Mouse (Mus musculus) hindbrain, embryonic 14.5 days (tissue): ENCODE data around the gene Reg3a. TPM values are rescaled to one million over a fixed set of nuclear protein-coding genes. Genes with fewer than 3 reads are reported as not detected.
A peak's percentile ranks its signal among the peaks of the same experiment; 100 is the strongest.
"Not testable (repeated sequence)": the region's sequence is repeated elsewhere in the genome, so short reads cannot be mapped to it uniquely, and the experiment has no call there.

Experiments used
- ATAC-seq: fragments of 200-750 bp; cut with Nextera tagmentation; 2 replicates; pipeline ENCODE4 v1.8.0; 2017; ENCODE audit warnings: moderate number of reproducible peaks, mild to moderate bottlenecking, moderate TSS enrichment, moderate library complexity; ENCODE audit not compliant: low FRiP score
- DNase-seq: peaks from one replicate; pipeline ENCODE4 v3.0.0-alpha.2; 2015; ENCODE audit warnings: low spot score
- H3K27ac ChIP-seq: fragments of 300-500 bp; sonication (generic); 2 replicates; pipeline ENCODE4 v1.5.1; 2014; ENCODE audit warnings: mild to moderate bottlenecking, moderate library complexity
- H3K27me3 ChIP-seq: fragments of 300-500 bp; sonication (generic); 2 replicates; pipeline ENCODE4 v1.6.1; 2014; ENCODE audit warnings: mild to moderate bottlenecking, low read length, mixed read lengths; ENCODE audit not compliant: control insufficient read depth, insufficient read depth
- H3K36me3 ChIP-seq: fragments of 300-500 bp; sonication (generic); replicated peaks from 2 replicates; pipeline ENCODE4 v1.6.1; 2014; ENCODE audit not compliant: control insufficient read depth, insufficient read depth
- H3K4me1 ChIP-seq: fragments of 300-500 bp; sonication (generic); replicated peaks from 2 replicates; pipeline ENCODE4 v1.6.1; 2014; ENCODE audit warnings: antibody characterized with exemption, low read length, mixed read lengths; ENCODE audit not compliant: control insufficient read depth, insufficient read depth
- H3K4me2 ChIP-seq: fragments of 300-500 bp; sonication (generic); replicated peaks from 2 replicates; pipeline ENCODE4 v1.6.1; 2014; ENCODE audit warnings: mild to moderate bottlenecking, moderate library complexity
- H3K4me3 ChIP-seq: fragments of 300-500 bp; sonication (generic); replicated peaks from 2 replicates; pipeline ENCODE4 v1.5.1; 2014; ENCODE audit warnings: mild to moderate bottlenecking, low read length
- H3K9ac ChIP-seq: fragments of 300-500 bp; sonication (generic); 2 replicates; pipeline ENCODE4 v1.6.1; 2014
- H3K9me3 ChIP-seq: fragments of 300-500 bp; sonication (generic); 2 replicates; pipeline ENCODE4 v1.6.1; 2016; ENCODE audit warnings: low read length; ENCODE audit not compliant: control insufficient read depth
- WGBS: fragments of 180-500 bp; shearing (Covaris S2); extraction: QIAGEN DNeasy Blood & Tissue Kit; methylation state at CpG from one replicate; pipeline ENCODE4 v1.1.7; 2014; 5-methylcytosine and 5-hydroxymethylcytosine counted together
- polyA plus RNA-seq: library from polyadenylated mRNA; unstranded; fragments of >200 nt; fragmentation: Nextera tagmentation; extraction: Ambion mirVana; gene quantifications from 2 replicates; pipeline ENCODE4 v1.2.1, GENCODE M21; 2014

Reg3a gene
- not detected in 2 replicates for polyA plus RNA-seq

GRCm38 (mm10) chr6:78380409-78380808 lies at the start of gene Reg3a:
Gene Reg3a, plus strand, starts transcription at chr6:78380709.
- no peaks in the 10 kb centered on the region for H3K9me3 ChIP-seq
- DNase-seq (no peak), ATAC-seq (no peak)
- no peak within 1 kb of the TSS for H3K27ac ChIP-seq
- H3K9ac ChIP-seq = no peak within 1 kb of the TSS
- H3K27me3 ChIP-seq = no peaks in the 10 kb centered on the region
- no peak within 1 kb of the TSS for H3K4me3 ChIP-seq
- no peak within 1 kb of the TSS for H3K4me2 ChIP-seq
- H3K36me3 ChIP-seq = no peaks in the 10 kb centered on the region
- H3K4me1 ChIP-seq = no peaks in the 10 kb centered on the region

- ATAC-seq = peak; percentile 66; the same call in 1 of the 2 replicates
- 32% methylated on average over 7 of the region's 7 CpGs for WGBS
These were observed 48.5 kb upstream of the Reg3a start for GRCm38 (mm10) chr6:78331919-78332569.

GRCm38 (mm10) chr6:78340296-78340695 lies 40.2 kb upstream of the Reg3a start:
- ATAC-seq = no peak

More at GRCm38 (mm10) chr6:78331919-78332569, 48.5 kb upstream of the Reg3a start:
- peak; percentile 88 for DNase-seq
- Histone ChIP-seq H3K27me3 (no peaks in the 10 kb centered on the region), H3K36me3 (no peaks in the 10 kb centered on the region), H3K9ac (no peak overlapping the region), H3K9me3 (no peaks in the 10 kb centered on the region), H3K4me1 (no peaks in the 10 kb centered on the region), H3K4me3 (no peak overlapping the region), H3K27ac (no peak overlapping the region), H3K4me2 (no peak overlapping the region)

GRCm38 (mm10) chr6:78341689-78342088 lies 38.8 kb upstream of the Reg3a start:
- Histone ChIP-seq H3K4me1 (no peaks in the 10 kb centered on the region), H3K27me3 (no peaks in the 10 kb centered on the region), H3K9me3 (no peaks in the 10 kb centered on the region), H3K9ac (no peak overlapping the region), H3K4me2 (no peak overlapping the region), H3K27ac (no peak overlapping the region), H3K4me3 (no peak overlapping the region), H3K36me3 (no peaks in the 10 kb centered on the region)
- WGBS = 81% methylated on average over 2 of the region's 2 CpGs
- DNase-seq (no peak), ATAC-seq (no peak)

More at GRCm38 (mm10) chr6:78340296-78340695, 40.2 kb upstream of the Reg3a start:
- no peak overlapping the region for H3K4me2 ChIP-seq
- H3K27me3 ChIP-seq = no peaks in the 10 kb centered on the region
- H3K36me3 ChIP-seq = no peaks in the 10 kb centered on the region
- no peak overlapping the region for H3K27ac ChIP-seq
- no peaks in the 10 kb centered on the region for H3K9me3 ChIP-seq
- no peak overlapping the region for H3K9ac ChIP-seq
- no peak overlapping the region for H3K4me3 ChIP-seq
- H3K4me1 ChIP-seq = no peaks in the 10 kb centered on the region
- DNase-seq = no peak

GRCm38 (mm10) chr6:78361971-78362563 lies 18.4 kb upstream of the Reg3a start:
- H3K36me3 ChIP-seq = no peaks in the 10 kb centered on the region

GRCm38 (mm10) chr6:78370357-78370756 lies 10.2 kb upstream of the Reg3a start, which contains the start of gene Reg3b:
Gene Reg3b, plus strand, starts transcription at chr6:78370657.
- DNase-seq = no peak
- Histone ChIP-seq H3K27me3 (no peaks in the 10 kb centered on the region), H3K27ac (no peak within 1 kb of the TSS), H3K4me2 (no peak within 1 kb of the TSS), H3K36me3 (no peaks in the 10 kb centered on the region), H3K9ac (no peak within 1 kb of the TSS), H3K4me1 (no peaks in the 10 kb centered on the region), H3K9me3 (no peaks in the 10 kb centered on the region), H3K4me3 (no peak within 1 kb of the TSS)
- whole genome bisulfite sequencing = 94% methylated on average over 2 of the region's 2 CpGs
- no peak for ATAC-seq

More at GRCm38 (mm10) chr6:78361971-78362563, 18.4 kb upstream of the Reg3a start:
- H3K9me3 ChIP-seq = no peaks in the 10 kb centered on the region
- no peak overlapping the region for H3K27ac ChIP-seq
- WGBS = 70% methylated on average over 2 of the region's 2 CpGs
- H3K4me2 ChIP-seq = no peak overlapping the region
- no peak overlapping the region for H3K9ac ChIP-seq
- DNase-seq (no peak), ATAC-seq (no peak)
- no peaks in the 10 kb centered on the region for H3K4me1 ChIP-seq
- H3K4me3 ChIP-seq = no peak overlapping the region
- H3K27me3 ChIP-seq = no peaks in the 10 kb centered on the region

- no peak within 1 kb of the TSS for H3K4me2 ChIP-seq
- H3K36me3 ChIP-seq = no peaks in the 10 kb centered on the region
- no peak within 1 kb of the TSS for H3K27ac ChIP-seq
- no peaks in the 10 kb centered on the region for H3K4me1 ChIP-seq
- no peaks in the 10 kb centered on the region for H3K27me3 ChIP-seq
- no peak within 1 kb of the TSS for H3K9ac ChIP-seq
- no peak for DNase-seq
- no peak within 1 kb of the TSS for H3K4me3 ChIP-seq
- no peaks in the 10 kb centered on the region for H3K9me3 ChIP-seq
- ATAC-seq = no peak
- 81% methylated on average over 2 of the region's 2 CpGs for WGBS
These were observed 1.7 kb upstream of the Reg3a start, which contains the start of gene Reg3d for GRCm38 (mm10) chr6:78378765-78379164. Gene Reg3d, minus strand, starts transcription at chr6:78378865.

- H3K4me1 ChIP-seq = no peaks in the 10 kb centered on the region
- no peak overlapping the region for H3K4me3 ChIP-seq
- no peaks in the 10 kb centered on the region for H3K36me3 ChIP-seq
- H3K27me3 ChIP-seq = no peaks in the 10 kb centered on the region
- H3K27ac ChIP-seq = no peak overlapping the region
- H3K4me2 ChIP-seq = no peak overlapping the region
- H3K9me3 ChIP-seq = no peaks in the 10 kb centered on the region
- 78% methylated on average over 3 of the region's 3 CpGs for WGBS
- no peak overlapping the region for H3K9ac ChIP-seq
- no peak for ATAC-seq
- DNase-seq = no peak
These were observed 5.1 kb downstream of the Reg3a start for GRCm38 (mm10) chr6:78385609-78386008.

- H3K36me3 ChIP-seq, H3K27me3 ChIP-seq, H3K4me3 ChIP-seq, DNase-seq, H3K27ac ChIP-seq, H3K4me1 ChIP-seq, H3K9me3 ChIP-seq, ATAC-seq, H3K4me2 ChIP-seq, H3K9ac ChIP-seq: not testable (repeated sequence)
- 93% methylated on average over 4 of the region's 17 CpGs for WGBS
These were observed 14.8 kb downstream of the Reg3a start, which contains the start of gene Reg2 for GRCm38 (mm10) chr6:78395323-78395722. Gene Reg2, plus strand, starts transcription at chr6:78395623.
